Mouse (Mus musculus) small intestine, adult 2 months (tissue): ENCODE results near the gene Mgme1.

ENCODE experiments used
- CTCF ChIP-seq: fragments of 200-500 bp; IDR thresholded peaks from 2 replicates; pipeline ENCODE4 v1.5.1; 2012; ENCODE audit warnings: low read depth, mild to moderate bottlenecking, control low read depth, inconsistent platforms, low read length, moderate library complexity, mixed read lengths; ENCODE audit not compliant: insufficient replicate concordance, insufficient read length; ENCODE audit errors: extremely low read depth
- POLR2A ChIP-seq: fragments of 200-500 bp; IDR thresholded peaks from 2 replicates; pipeline ENCODE4 v1.6.1; 2012; ENCODE audit warnings: low read depth, mild to moderate bottlenecking, control low read depth, inconsistent platforms, low read length, moderate library complexity

DNA sequence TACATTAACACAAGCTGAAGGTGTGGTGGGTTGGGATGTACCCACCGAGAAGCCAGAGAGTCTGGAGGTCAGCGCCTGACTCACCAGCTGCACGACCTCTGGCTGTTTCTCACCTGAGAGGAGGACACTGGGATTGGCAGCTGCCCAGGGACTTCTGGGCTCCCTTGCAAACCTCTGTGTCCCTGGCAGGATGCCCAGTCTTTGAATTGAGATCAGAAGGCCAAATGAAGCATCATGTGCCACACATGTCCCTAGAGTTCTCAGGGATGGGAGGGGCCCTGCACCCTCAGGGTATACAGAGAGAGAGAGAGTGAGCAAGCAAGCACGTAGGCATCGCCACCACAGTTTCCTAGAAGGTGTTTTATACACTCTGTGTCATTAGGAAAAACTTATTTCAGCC, 9.3 kb downstream of the Mgme1 start:
- TF ChIP-seq CTCF (no peak), POLR2A (no peak)
